Mouse (Mus musculus): ENCODE results near the gene Gstp1.
A peak's percentile ranks its signal among the peaks of the same experiment; 100 is the strongest.

Gene Gstp1

DNA sequence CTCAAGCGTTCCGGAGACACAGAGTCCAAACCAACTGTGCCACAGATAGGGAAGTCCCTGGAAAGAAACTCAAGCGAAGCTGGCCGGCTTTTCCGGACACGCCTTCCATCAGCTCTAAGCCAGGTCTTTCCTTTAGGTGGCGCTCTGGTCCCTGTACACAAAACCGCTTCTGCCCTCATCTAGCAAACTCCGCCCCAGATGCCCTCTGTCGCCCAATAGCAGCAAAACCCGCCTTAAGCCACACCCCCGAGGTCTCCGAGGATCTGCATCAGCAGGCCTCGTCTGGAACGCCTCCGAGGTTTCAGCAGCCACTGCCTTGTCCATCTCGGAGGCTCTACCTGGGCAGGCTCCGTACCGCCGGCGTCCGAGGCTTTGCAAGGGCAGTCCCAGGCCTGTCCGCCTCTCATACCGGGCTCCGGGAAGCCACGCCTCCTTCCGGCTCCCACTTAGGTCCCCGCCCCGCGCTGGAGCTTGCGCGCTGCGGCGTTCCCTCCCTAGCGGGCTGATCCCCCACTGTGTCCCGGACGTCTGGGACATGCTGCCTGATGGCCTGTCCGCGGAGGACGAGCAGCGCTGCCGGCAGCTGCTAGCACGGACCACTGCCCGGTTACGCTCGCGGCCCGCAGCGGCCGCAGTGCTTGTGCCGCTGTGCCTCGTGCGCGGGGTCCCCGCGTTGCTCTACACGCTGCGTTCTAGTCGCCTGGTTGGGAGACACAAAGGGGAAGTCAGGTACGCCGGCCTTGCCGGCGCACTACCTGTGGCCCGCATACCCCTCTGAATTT, 37.5 kb downstream of the Gstp1 start, which contains the start of the genes Nudt8 and Gm49405:
Nudt8 (plus strand) TSS at position 462 of the 782 bp plus-strand sequence.
Gm49405 (plus strand) TSS at position 508 of the 782 bp plus-strand sequence.
- DNase-seq, result peak; percentile 94 to 96

DNA sequence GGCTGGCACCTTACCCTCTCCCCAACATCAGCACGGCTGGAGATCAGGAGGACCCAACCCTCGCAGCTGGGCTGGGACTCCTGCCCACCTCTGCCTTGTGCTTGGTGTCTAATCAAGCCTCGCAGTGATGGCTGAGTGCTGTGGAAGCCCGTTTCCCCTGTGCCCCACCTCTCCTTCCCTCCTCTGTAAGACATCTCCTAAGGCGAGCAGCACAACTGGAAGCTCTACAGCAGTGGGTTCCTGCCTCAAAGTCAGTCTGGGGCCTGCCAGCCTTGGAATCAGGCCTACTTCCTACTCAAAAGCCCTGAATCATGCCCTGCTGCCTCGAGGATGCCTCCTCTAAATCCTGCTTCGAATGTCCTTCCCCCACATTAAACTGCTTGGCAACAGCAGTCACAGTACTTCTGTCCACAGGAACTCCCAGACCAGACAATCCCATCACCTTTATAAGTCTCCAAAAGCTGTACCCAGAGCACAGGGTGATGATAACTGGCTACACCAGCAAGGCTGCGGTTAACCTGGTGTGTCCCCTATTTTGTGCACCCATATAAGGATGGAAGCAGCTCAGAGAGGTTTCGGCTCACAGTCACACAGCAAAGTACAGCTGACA, 38.6 kb downstream of the Gstp1 start:
- no peak for DNase-seq

DNA sequence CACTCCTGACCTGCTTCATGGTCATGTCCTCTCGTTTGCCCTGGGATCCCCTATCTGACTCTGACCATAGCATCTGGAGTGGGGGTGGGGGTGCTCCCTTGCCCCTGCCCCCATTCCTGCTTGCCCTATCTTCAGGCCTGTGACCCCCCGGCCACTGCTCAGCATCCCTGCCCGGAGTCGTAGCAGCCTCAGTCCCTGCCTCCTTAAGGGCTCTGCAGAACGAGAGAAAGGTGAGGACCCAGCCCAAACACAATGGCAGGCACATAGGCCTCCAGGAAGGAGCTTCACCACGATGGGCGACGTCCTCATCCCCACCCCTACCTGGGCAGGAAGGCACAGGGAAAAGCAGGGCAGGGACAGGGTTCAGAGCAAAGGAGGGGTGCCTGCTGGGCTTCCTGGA, 39.5 kb downstream of the Gstp1 start:
- DNase-seq, result no peak

DNA sequence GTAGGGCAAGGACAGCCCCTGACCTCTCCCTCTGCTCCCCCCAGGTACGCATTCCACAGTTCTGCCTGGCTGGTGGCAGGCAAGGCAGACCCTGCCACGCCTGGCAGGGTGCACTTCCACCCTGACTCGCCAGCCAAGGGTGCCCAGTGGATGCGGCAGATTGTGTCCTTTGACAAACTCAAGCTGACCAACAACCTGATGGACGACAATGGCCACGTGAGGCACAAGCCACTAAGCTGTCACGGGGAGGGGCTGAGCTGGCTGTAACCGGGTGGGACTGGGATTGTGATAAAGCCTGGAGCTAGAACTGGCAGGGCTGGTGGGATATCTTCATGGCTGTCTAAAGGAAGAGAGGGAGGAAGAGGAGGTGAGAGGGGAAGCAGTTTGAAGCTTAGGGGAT, 40.6 kb downstream of the Gstp1 start:
- DNase-seq, result no peak

DNA sequence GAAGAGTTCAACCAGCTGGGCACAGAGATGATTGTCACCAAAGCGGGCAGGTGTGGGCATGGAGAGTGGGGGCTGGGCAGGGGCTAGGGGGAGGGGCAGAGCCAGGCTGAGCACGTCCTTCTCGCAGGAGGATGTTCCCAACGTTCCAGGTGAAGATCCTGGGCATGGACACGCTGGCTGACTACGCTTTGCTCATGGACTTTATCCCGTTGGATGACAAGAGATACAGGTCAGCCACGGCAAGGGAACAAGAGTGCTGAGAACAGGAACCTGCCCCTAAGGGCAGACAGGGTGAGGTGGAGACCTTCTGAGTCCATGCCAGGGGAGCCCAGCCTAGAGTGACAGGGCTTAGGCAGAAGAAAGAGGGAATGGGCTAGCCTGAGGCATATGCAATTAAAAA, 41.0 kb downstream of the Gstp1 start:
- DNase-seq, result no peak

DNA sequence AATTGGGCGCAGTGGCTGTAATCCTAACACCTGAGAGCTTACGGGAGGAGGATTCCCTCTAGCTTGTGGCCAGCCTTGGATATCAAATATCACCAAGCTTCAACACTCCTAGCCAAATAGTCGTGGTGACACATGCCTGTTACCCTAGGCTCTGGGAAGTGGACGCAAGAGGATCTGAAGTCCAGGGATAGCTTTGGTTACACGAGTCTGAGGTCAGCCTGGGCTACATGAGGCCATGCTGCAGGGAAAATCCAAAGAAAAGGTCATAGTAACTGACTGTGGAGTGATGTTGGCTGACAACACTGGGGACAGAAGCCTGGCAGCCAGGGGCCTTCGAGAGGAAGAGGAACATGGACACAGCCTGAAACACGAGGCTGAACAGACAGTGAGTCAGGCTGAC, 41.7 kb downstream of the Gstp1 start:
- no peak for DNase-seq

DNA sequence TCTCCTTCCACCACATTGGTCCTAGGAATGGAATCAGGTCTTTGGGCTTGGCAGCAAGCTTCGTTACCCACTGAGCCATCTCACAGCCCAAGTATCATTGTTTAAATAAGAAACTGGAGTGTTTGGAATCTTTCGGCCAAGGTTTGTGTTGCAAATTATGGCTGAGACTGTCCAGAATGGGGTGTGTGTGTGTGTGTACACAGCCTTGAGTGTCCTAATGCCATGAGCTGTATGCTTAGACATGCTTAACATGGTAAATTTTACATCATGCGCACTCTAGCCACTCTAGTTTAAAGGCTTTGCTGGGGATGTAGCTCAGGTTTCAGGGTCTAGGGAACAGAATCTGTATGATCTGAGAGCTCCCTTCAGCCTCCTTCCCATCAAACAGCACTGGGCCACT, 42.3 kb downstream of the Gstp1 start:
- no peak for DNase-seq

DNA sequence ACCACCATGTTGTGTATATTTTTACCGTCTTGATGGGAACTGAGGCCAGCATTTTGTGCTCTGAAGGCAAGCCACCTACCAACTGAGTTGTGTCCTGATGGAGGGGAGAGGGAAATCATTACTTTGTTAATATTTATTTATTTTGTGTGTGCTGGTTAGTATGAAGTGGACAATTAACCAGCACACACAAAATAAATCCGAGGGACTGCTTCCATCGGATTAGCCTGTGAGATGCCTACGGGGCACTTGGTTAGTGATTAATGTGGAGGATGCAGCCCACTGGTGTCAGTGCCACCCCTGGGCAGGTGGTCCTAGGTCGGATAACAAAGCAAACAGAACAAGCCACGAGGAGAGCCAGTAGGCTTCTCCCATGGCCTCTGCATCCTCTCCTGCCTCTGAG, 42.9 kb downstream of the Gstp1 start:
- no peak for DNase-seq

DNA sequence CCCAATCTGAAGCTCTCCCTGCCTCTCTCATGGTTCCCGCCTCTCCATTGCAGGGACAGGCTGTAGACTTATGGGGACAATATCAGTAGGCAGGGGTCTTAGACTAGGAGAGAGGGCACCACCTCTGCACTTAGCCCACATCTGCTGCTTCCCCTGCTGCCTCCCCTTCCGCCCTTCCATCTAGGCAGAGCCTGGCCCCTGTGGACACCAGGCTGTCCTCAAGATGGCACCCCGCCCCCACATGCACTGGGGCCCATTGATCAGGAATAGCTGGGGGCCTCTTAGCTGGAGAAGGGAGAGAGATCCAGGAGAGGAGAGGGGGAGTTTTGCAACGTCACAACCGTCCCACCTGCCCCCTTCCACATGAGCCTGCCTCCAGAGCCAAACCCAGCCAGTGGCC, 45.4 kb downstream of the Gstp1 start, which contains the start of gene Tbx10:
Tbx10 (plus strand) TSS at position 337 of the 400 bp plus-strand sequence.
- DNase-seq, result no peak

DNA sequence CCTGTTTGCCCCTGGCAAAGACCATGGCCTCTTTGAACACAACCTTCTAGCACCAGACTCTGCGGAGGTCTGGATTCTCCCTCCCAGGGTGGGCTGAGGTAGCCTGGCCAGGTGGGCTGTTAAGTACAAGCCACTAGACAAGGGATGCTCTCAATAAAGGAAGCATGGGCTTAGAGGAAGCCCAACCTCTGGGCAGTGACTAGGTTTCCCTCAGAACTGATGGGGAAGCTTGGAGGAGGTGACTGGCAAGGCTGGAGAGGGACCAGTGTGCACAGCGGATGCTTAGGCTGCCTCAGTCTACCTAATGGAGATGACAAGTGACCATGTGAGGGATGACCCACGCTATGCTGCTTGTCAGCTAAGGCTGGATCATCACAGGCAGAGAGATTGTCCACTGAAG, 45.8 kb downstream of the Gstp1 start:
- DNase-seq, result no peak

DNA sequence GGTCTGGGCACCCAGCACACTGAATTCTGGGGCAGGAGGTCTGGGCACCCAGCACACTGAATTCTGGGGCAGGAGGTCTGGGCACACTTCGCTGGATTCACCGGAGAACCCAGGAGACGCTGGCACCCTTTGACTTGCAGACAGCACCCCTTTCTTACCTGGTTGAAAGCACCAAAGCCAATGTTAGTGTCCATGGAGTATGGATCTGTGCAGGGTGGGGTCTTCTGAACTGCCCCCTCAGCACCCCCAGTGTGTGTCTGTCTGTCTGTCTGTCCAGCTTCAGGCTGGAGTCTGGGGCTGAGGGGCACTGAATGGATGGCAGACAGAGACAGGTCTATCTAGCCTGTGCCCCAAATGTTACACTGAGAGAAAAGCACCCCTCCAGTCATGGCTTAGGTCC, 46.2 kb downstream of the Gstp1 start:
- no peak for DNase-seq

DNA sequence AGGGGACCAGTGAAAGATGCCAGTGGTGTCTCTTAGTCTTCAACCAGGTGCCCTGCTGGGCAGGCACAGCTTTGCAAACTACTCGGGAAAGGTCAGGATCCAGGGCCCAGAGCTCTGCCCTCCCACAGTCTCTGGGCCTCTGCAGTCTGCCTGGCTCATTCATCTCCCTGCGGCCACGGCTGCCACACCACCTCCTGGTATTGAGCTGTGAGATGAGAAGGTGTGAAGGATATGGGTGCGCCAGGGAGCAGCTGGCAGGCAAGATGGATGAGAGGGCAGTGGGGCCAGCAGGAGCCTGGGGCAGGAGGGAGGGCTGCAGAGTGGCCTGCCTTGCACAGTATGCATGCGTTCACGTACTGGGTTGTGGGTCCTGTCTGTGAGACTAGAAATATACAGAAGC, 47.0 kb downstream of the Gstp1 start:
- DNase-seq, result no peak

DNA sequence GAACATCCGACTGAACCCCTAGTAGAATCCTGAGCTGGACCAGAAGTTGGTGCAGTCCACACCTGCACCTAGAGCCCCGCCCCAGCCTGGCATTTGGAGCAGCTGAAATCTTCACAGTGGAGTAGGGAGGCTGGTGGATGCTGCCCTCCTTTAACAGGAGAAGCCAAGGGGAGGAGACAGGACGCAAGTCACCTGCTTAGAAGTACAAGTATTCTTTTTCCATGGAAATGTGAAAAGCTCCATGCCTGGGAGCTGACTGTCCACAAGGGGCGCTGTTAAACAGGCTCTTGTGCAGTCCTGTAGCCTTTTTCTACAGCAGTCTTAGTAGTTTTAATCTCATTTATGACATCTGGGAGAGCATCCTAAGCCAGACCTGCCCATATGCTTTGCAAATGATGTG, 49.0 kb downstream of the Gstp1 start:
- DNase-seq, result no peak

DNA sequence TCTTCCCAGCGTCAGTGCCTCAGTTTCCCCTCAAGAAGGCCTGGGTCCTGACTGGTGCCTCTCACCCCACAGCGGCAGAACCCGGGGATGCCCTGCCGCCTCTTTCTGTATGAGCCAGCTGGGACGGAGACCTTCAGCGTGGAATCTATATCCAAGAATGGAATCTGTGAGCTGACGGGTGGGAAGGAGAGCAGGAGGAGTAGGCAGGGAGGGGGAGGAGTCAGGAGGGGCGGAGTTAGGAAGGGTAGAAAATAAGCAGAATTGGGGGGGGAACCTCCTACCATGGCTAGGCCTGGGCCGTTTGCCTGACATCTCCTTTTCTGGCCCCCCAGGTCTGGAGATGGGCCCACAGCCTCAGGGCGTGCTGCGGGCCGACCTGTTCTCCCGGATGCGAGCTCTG, 49.7 kb downstream of the Gstp1 start:
- no peak for DNase-seq

DNA sequence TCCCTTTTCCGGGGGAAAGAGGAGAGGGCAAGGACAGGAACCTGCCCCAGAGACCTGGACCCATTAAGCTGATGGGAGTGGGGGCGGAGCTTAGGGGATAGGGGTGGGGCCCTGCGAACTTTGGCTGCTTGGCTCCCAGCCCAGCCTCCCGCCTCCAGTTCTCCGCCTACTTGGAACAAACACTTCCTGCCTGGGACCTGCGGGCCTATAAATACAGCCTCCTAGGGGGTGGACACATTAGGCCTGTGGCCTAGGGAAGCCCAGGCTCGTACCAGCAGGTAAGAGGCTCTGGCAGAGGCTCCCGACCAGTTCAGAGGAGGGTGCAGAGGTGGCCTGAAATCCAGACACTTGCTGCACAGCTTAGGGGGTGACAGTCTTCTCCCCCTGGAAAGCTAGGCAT, 51.5 kb downstream of the Gstp1 start, which contains the start of gene Acy3:
Acy3 (plus strand) TSS at position 237 of the 400 bp plus-strand sequence.
- no peak for DNase-seq
